ENCODE assay signal across 26 mouse cellular contexts in genomic region chr11:103181349-103181748, GRCm38 (mm10). TPM values are rescaled to one million over a fixed set of nuclear protein-coding genes. Genes with fewer than 3 reads are reported as not detected.
"Had no signal": no experiment of that assay in that cellular context is flagged by ENCODE, and none has a peak within 500 bp of the region (broad histone marks: within the 10 kb centered on the region; RNA-seq: fewer than 3 reads in every experiment).

No protein-coding gene starts in this region.

- H3K4me3 ChIP-seq: lung, embryonic 15.5 days; megakaryocyte, embryonic 14.5 days; midbrain, embryonic 13.5 days; midbrain, embryonic 15.5 days; neural tube, embryonic 12.5 days had no signal

- H3K27ac ChIP-seq: lung, embryonic 15.5 days; macrophage; midbrain, embryonic 13.5 days; midbrain, embryonic 15.5 days; neural tube, embryonic 12.5 days had no signal

- H3K9me3 ChIP-seq: lung, embryonic 15.5 days; megakaryocyte, embryonic 14.5 days; midbrain, embryonic 13.5 days; midbrain, embryonic 15.5 days; neural tube, embryonic 12.5 days had no signal

- DNase-seq: liver, postnatal 0 days; lung, adult 2 months; lung, postnatal 14 days; lung, postnatal 36 days; retina, postnatal 1 day; right cerebral cortex, postnatal 14 days; right cerebral cortex, postnatal 4 days; spleen, adult 18-20 months; thymus, adult 18-20 months; thymus, postnatal 14 days had no signal

- H3K9ac ChIP-seq: liver, postnatal 0 days; lung, embryonic 15.5 days; midbrain, embryonic 13.5 days; midbrain, embryonic 15.5 days; neural tube, embryonic 12.5 days had no signal

- ATAC-seq: liver, postnatal 0 days; lung, postnatal 0 days; midbrain, embryonic 13.5 days; midbrain, embryonic 15.5 days had no signal

- H3K4me1 ChIP-seq: lung, embryonic 15.5 days; midbrain, embryonic 13.5 days; midbrain, embryonic 15.5 days; neural tube, embryonic 12.5 days had no signal

- H3K27me3 ChIP-seq: lung, embryonic 15.5 days; midbrain, embryonic 15.5 days had no signal

- H3K4me2 ChIP-seq: lung, embryonic 15.5 days; midbrain, embryonic 11.5 days; midbrain, embryonic 13.5 days; midbrain, embryonic 15.5 days; neural tube, embryonic 12.5 days had no signal

- H3K36me3 ChIP-seq: lung, embryonic 15.5 days; midbrain, embryonic 13.5 days; midbrain, embryonic 15.5 days; neural tube, embryonic 12.5 days had no signal

RNA-seq across cellular contexts. Expression of gene 1700023F06Rik, which starts 27.0 kb away (rescaled TPM):
- total RNA-seq: midbrain, postnatal 0 days; monocyte, adult 5-6 weeks; neutrophil, adult 5-6 weeks had no signal
- polyA plus RNA-seq: macrophage had no signal

RNA-seq across cellular contexts. Expression of gene Spata32, which starts 36.9 kb away (rescaled TPM):
- total RNA-seq: megakaryocyte progenitor cell, adult 5-6 weeks; monocyte, adult 5-6 weeks; neutrophil, adult 5-6 weeks had no signal
- polyA plus RNA-seq: liver, postnatal 0 days; lung, adult 2 months; lung, embryonic 15.5 days; lung, postnatal 0 days; macrophage; midbrain, embryonic 11.5 days; small intestine, adult 2 months; stomach, embryonic 14.5 days; stomach, embryonic 16.5 days; thymus, postnatal 0 days had no signal

RNA-seq across cellular contexts. Expression of gene Hexim2, which starts 49.1 kb away (rescaled TPM):
- total RNA-seq: monocyte, adult 5-6 weeks had no signal
